Mouse (Mus musculus) gastrocnemius, postnatal 10 days (tissue): ENCODE results near the gene Gm609. TPM values are rescaled to one million over a fixed set of nuclear protein-coding genes. Genes with fewer than 3 reads are reported as not detected.
"Not testable (repeated sequence)": the region's sequence is repeated elsewhere in the genome, so short reads cannot be mapped to it uniquely, and the experiment has no call there.

Source experiments
- DNase-seq: peaks from one replicate; pipeline ENCODE4 v3.0.0; 2021; ENCODE audit warnings: mixed read lengths
- long read RNA-seq, 2 experiments: library from polyadenylated mRNA; stranded (forward); transcript quantifications; one replicate each; pipeline ENCODE4 v2.0.0; 2021
- total RNA-seq, 2 experiments: library from RNA; stranded (reverse); gene quantifications; 2 replicates each; pipeline ENCODE4 v1.2.3; 2021

Gm609 gene
- under 1 TPM in 1 of 2 experiments, not detected in 1; 0.14 TPM for total RNA-seq
- long read RNA-seq, experiment 1: 0 reads
- long read RNA-seq, experiment 2: 0 reads

DNA sequence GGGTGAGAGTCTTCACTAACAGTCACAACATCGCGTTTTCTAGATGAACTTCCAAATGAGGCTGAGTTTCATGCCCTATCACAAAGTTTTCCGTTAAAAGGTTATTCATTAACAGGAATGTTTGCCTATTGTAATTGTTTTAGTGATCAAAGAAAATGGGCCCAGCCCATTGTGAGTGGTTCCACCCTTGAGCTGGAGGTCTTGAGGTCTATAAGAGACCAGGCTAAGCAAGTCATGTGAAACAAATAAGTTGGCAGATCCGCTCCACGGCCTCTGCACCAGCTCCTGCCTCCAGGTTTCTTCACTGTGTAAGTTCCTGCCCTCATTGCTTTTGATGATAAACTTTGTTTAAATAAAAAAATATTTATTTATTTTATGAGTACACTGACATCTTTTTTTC is at the start of gene Gm609:
Gm609 (minus strand) TSS at position 43 of the 400 bp plus-strand sequence.
- DNase-seq: no peak

DNA sequence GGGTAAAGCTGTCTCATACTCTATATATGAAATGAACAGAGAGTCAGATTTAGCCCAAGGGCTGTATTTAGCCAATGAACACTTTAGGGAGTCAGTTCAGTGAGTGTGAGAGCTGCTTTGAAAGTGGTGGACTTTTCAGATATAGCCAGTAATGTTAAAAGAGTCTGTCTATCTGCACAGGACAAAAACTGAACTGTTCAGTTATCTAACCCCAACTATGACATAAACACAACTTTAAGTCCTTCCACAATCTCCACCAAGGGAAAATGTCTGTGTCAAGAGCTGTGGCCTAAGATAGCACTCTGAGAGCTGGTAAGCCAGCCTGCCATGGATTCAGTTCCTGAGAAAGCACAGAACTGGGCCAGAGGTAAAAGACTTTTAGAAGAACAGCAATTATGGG is 49.3 kb upstream of the Gm609 start:
- no peak for DNase-seq

DNA sequence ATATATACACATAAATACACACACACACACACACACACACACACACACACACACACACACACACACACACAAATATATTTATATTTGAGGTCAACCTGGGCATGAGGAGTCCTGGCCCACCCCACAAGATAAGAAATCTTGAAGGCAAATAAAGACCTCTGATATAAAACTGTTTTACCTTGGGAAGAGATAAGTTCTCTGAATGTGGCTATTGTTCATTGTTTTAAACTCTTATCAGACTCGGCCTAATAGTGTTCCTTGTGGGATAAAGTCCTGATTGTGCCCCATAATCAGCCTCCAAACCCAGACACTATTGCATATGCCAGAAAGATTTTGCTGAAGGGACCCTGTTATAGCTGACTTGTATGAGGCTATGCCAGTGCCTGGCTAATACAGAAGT is 45.6 kb upstream of the Gm609 start:
- DNase-seq: not testable (repeated sequence)

DNA sequence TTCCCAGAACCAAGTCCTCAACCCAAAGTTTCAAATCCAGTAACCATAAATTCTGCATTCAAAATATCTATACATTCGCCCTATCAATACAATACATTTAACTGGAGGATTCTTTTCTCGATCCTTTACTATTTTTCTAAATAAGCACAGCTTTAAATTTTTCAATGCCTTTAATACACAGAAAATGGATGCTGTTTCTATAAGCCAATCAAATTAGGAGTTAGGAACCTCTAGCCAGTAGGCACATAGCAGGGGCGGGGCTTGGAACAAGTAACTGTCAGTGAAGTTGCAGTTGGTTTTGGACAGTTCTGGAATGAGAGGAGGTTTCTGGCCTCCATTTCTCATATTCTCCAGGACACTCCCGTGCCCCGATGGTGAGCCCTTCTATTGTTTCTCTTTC is 42.2 kb upstream of the Gm609 start, which contains the start of gene Slc9c1:
Slc9c1 (plus strand) TSS at position 301 of the 400 bp plus-strand sequence.
- no peak for DNase-seq

DNA sequence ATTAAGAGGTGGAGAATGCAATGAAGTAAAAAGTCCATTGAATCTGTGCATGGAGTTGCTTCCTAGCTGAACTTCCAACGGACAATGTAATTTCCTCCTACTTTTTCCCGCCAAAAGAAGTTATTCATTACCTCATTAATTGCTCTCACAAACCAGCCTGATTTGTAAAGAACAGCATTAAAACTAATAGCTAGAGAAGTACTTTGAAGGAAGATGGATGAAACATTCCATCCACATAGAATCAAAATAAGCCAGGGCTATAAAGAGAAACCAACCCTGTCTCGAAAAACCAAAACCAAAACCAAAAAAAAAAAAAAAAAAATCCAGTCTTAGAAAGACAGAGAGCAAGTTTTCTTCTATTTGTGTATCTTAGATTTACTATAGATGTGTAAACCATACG is 39.2 kb upstream of the Gm609 start, which contains the start of gene Gm17783:
Gm17783 (minus strand) TSS at position 101 of the 400 bp plus-strand sequence.
- DNase-seq: no peak

DNA sequence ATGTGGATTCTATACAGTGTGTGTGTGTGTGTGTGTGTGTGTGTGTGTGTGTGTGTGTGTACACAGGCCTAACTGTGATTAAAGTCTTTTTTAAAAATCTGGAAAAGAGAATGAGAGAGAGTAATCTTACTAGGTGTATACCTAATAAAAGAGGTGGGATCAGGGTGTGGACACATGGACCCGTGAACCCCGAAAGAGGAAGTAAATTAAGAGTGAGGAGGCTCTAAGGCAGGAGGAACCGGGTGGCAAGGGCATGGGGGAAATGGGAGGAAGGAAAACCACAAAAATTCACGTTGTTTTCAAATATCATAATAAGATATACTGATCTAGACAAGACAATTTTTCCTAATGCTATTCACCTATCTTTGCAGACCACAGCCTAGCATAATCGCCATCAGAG is 32.8 kb upstream of the Gm609 start:
- DNase-seq: no peak

DNA sequence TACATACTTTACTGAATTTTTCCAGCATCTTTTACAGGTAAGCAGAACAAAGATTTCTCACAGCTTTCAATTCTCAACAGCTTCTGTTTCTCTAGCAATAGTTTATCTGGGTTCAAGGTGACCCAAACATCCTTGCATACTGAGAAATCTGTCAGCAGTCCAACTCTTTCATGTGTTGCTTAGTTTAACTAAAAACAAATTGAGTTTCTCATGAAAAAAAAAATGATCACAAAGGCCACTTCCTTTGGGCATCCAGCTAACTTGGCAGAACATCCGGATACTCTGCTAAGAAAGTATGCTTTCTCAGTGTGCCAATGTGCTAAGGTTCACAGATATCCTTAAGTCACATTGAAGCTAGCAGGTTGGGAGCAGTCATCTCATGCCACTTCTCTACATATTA is 2.6 kb upstream of the Gm609 start:
- no peak for DNase-seq

DNA sequence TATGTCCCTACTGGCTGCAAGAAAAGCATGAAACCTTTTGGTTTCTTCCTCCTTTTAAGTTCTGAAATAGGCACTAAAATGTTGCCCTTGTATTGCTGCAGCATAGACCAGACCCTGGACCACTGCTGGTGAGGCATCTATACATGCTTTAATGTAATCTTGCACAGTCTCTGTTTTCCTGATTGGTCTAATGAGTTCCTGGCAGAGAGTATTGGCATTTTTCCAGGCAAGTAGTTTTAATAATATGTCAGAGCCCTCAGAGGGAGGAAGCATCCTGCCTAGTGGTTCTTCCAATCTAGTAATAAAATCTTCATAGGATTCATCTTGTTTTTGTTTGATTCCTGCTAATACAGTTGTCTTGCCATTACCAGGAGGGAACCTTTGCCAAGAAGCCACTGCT is 15.8 kb downstream of the Gm609 start:
- DNase-seq: no peak

DNA sequence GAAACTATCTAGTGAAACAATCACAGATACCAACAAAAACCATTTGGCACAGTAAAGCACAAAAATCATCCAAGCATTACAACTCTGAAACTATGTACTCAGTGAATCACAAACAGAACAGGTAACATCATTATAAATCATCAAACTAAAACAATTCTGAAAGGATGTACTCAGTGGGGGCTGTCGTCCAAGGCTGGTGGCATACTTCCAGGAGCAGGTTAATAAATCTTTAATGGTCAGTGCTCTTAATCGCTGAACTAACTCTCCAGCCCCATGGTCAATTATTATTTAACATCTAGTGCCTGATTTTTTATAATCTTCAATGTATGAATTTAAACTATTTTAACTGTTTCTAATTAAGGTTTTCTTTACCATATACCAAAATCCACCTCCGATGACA is 20.9 kb downstream of the Gm609 start:
- not testable (repeated sequence) for DNase-seq

DNA sequence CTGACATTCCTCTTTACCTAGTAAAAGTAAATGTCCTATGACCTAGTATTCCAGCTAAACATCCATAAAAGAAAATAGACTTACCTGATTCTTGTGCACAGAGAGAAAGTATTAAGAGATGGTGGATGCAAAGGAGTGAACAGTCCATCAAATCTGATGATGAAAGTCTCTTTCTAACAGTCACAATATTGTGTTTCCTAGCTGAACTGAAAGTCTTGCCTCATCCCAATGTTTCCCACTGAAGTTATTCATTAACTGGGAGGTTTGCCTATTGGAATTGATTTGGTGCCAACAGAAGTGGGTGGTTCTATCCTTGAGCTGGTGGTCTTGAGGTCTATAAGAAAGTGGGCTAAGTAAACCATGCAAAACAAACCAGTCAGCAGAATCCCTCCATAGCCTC is 38.0 kb downstream of the Gm609 start:
- DNase-seq: no peak

DNA sequence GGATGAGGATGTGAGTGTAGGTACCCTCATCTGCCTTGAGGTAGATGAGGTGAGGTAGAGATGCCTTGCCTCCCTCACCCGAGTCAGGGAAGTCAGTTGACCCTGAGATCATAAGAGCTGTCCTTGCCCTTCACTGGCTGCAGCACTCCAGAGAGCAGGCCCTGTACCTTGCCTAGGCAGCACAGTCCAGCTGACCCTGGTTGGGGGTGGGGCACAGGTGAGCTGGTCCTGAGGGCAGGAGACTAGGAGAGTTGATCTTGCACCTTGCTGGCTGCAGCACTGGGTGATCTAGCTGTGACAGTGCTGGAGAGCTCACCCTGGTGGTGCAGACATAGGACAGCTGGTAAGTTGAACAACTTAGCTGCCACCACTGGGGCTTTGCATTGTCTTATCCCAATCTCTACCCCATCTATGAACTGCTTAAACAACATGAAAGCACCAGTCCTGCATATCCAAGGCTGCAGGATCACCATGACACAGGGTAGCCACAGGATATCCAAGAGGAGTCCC is 55.5 kb downstream of the Gm609 start:
- no peak for DNase-seq

DNA sequence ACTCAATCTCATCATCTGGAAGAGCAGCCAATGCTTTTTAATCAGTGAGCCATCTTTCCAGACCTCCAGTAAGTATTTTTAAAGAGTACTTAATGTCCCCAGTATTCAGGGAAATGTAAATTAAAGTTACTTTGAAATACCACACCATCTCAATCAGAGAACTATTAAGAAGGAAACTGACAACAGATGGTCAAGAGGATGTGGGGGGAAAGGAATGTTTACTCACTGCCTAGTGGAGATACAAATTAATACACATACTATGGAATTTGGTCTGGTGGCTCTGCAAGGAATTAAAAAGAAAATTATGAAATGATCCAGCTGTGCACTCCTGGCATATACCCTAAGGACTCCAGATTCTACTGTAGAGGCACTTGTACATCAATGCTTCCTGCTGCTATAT is 57.2 kb downstream of the Gm609 start:
- DNase-seq: no peak

DNA sequence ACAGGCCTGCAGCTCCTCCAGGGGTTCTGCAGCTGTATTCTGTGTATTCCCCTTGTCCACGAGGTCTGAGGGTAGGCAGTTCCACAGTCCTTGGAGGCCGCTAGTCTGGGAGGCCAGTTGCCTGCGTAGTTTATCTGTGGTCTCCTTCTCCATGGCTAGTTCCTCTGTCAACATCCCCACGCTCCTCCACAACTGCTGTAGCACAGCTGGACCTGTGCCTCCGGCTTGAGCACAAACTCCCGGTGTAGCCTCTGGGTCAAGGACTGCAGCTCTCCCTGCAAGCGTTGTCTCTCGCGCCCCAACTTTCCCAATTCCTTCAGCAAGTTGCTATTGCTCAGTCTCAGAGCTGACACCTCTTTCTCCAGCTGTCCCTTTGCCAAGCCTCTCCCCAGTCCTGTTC is 65.1 kb downstream of the Gm609 start:
- no peak for DNase-seq

DNA sequence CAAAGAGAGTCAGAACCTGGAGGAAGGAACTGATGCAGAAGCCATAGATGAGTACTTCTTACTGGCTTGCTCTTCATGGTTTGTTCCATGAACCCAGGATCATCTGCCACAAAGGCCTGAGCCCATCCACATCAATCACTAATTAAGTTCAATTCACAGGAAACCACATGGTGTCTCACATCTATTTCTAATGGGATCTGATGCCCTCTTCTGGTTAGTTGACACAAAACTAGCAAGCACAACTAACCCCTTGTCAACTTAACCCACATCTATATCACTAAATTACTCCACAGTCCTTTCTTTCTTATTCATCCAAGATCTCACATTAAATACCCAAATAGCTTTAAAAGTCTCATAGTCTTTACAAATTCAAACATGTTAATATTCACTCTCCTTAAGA is 79.3 kb downstream of the Gm609 start:
- DNase-seq: no peak

DNA sequence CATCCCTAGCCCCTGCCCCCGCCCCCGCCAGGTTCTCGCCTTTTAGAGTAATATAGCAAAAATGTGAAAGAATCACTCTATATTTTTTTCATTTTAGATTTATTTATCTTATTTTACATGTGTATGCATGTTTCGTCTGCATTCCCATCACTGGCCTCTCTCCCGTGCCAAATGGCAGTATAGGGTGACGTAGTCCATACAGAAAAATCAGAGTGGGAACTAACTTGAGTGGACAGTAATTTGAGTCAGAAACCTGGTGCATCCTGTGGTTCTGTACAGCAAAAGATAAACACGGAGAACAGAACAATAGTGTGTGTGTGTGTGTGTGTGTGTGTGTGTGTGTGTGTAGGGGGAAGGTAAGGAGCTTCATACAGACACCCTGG is 83.7 kb downstream of the Gm609 start:
- not testable (repeated sequence) for DNase-seq

DNA sequence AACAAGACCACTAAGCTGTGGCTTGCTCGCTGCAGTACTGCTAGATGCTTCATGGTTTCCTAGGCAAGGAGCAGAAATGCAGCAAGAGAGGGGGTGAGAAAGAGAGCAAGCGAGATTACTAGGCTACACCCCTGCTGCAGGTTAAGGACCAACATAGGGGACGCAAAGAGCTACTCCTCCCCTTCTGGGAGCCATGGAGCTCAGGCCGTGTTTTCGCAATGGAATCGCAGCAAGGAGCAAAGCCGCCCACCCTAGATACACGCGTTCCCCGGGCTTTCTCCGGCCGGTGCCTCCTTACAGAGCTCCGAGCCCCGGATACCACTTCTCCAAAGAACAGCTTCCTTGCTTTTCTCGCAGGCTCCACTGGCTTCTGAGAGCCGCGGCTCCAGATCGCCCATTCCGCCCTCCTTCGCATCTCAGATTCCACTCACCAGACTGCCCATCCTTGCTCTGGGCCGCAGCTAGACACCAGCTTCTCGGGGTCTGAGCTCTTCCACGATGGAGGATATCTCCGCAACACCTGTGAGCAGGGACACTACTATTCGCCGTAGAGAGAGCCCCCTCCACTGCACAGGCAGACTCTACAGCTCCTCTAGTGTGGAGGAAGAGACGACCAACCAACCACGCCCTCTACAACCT is 84.2 kb downstream of the Gm609 start, which contains the start of gene Cd200:
Cd200 (minus strand) TSS at position 629 of the 639 bp plus-strand sequence.
- DNase-seq: peak; percentile 19

DNA sequence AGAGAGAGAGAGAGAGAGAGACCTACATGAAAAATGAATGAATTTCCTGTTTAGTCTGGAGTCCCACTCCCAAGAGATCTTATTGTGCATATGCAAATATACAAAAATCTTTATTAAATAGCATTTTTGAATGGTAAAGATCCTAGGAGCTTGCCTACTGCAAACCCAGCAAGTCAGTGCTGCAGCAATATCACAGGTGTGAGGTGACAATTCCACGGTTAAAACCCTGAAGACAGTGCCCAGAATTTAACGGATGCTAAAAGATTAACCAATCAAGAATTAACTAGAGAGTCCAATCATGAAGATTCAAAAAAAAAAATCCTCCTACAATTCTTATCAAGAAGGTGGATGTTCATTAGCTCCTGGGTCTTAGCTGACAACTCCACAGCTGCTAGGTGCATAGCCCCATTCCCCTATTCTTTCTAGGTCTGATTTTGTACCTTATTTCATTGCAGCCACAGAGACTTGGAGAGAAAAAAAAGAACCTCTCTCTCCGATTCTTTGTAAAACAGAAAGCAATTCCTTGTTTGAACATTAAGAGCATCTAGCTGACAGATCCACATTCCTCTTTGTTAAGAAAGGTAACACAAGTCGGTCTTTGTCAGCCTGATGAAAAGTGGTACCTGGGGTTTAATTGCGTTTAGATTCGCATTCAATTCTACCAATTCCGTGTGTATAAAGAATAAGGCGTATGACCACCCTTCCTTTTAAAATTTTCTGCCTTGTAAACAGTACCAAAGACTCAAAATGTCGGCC is 84.9 kb downstream of the Gm609 start:
- DNase-seq: no peak

DNA sequence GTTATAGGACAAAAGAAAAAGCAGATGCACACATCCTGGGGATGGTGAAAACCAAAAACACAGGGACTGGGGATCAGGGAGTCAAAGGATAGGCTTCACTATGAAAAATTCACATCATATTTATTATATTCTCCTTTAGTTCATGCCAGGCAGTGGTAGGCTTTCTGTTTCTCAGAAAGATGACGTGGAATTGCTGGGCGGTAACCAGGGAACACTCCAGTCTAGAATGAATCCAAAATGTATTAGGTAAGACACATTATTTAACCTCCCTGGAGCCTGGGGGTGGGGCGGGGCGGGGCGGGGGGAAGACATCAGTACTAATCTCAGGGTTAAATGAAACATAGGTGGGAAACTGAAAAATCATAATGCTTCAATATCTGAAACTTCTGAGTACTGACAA is 85.7 kb downstream of the Gm609 start:
- DNase-seq: no peak

DNA sequence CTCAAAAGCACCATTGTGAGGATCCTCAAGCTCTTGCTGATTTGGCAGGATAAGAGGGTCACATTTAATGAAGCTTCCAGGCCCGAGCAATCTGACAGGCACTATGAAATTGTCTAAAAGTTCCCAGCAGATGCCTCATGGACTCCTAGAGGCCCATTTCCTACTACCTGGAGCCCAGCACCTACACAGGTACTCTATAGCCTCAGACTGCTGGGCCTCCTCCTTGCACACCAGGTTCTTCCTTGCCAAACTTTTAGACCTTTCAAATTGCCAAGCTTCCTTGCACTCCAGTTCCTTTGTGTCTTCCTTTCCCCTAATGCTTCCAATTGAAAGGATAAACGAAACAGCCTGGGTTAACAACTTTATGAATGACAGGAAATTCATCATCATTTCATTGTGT is 89.8 kb downstream of the Gm609 start:
- no peak for DNase-seq

DNA sequence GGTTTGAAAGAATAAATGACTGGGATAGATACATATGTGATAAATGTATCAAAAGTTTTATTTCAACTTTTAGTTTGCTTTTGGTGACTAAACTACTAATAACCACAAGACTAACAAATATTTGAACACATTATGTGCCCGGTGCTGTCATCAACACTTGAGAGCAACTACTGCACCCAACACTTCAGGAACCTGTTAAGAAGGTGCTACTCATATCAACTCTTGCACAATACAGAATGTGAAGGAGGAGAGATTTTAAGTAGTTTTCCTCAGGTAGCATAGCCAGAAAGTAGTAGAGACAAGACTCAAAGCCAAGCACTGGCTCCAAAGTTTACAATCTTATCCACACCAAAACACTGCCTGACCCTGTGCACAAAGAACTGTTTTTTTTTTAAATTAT is 90.7 kb downstream of the Gm609 start:
- DNase-seq: no peak

DNA sequence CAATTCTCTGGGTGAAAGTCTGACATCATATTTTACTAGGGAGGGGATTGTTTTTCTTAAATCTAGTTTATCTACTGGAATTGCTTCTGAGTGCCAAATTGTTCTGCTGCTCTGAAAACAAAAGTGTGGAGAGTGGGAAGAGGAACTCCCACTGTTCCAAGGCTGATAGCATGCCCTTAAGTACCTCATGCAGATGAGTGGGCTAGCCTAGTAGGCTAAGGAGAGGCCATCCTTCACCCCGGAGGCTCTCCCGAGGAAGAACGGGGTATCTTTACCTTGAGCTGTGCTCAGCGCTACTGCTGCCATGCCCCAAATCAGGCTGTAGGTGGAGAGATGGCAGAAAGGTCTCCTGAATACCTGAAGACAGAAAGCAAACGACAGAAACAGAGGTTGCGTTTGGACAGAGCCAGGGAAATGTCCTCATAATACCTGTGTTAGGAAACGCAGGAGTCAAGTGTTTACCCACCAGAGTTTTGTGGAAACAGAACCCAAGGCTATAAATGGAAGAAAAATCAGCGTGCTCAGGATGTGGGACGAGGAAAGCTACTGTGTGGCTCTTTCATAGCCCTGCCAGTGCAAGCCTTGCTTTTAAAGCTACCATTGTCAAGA is 92.7 kb downstream of the Gm609 start:
- no peak for DNase-seq

DNA sequence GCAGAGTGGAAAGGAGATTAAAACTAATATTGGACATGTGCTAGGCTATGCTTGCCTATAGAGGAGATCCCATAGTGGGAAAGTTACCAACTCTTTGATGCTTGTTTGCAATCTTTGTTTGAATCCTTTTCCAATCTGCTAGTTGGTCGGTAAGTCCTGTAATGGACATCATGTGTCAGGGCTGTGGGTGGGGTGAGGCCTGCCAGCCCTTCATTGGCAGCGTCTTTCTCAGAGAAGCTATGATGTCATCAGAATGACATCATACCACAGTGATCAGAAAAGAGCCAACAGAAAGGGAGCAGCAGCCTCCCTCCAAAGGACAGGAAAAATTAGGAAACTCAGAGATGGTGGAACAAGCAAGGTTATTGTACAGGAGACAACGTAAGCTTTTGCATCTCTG is 93.4 kb downstream of the Gm609 start:
- DNase-seq: no peak

DNA sequence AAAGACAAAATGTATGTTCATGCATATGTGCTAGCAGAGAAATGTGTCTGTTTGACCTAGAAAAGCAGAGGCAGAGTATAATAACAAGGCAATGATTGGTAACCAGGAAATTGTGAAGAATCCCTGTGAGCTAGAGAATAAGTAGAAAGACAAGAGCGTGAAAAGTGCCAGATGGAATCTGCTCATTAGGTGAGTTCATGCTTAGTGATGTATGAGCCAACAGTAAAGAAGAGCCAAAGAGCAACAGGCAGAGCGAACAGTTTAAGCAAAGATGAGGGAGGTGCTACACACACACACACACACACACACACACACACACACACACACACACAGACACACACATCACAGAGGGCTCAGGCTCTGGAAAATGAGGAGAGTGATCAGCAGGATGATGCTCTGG is 95.3 kb downstream of the Gm609 start:
- no peak for DNase-seq
